Mouse (Mus musculus) hindbrain, postnatal 0 days (tissue): ENCODE results near the gene Cadm1. TPM values are rescaled to one million over a fixed set of nuclear protein-coding genes. Genes with fewer than 3 reads are reported as not detected.

Source experiments
- ATAC-seq: fragments of 200-750 bp; cut with Nextera tagmentation; 2 replicates; pipeline ENCODE4 v1.8.0; 2017; ENCODE audit warnings: mild to moderate bottlenecking, moderate TSS enrichment, moderate library complexity
- DNase-seq: peaks from one replicate; pipeline ENCODE4 v3.0.0-alpha.2; 2015; ENCODE audit warnings: low spot score
- H3K27ac ChIP-seq: fragments of 300-500 bp; sonication (generic); 2 replicates; pipeline ENCODE4 v1.5.1; 2014; ENCODE audit warnings: mild to moderate bottlenecking
- H3K27me3 ChIP-seq: fragments of 300-500 bp; sonication (generic); 2 replicates; pipeline ENCODE4 v1.6.1; 2014; ENCODE audit warnings: low read length, mixed read lengths; ENCODE audit not compliant: insufficient read depth
- H3K36me3 ChIP-seq: fragments of 300-500 bp; sonication (generic); 2 replicates; pipeline ENCODE4 v1.6.1; 2014; ENCODE audit warnings: low read length, mixed read lengths; ENCODE audit not compliant: insufficient read depth
- H3K4me1 ChIP-seq: fragments of 300-500 bp; sonication (generic); 2 replicates; pipeline ENCODE4 v1.6.1; 2014; ENCODE audit warnings: antibody characterized with exemption, low read length, mixed read lengths; ENCODE audit not compliant: insufficient read depth
- H3K4me2 ChIP-seq: fragments of 300-500 bp; sonication (generic); 2 replicates; pipeline ENCODE4 v1.6.1; 2014; ENCODE audit warnings: low read depth, mild to moderate bottlenecking, low read length, moderate library complexity, mixed read lengths
- H3K4me3 ChIP-seq: fragments of 300-500 bp; sonication (generic); 2 replicates; pipeline ENCODE4 v1.5.1; 2014; ENCODE audit warnings: low read length
- H3K9ac ChIP-seq: fragments of 300-500 bp; sonication (generic); replicated peaks from 2 replicates; pipeline ENCODE4 v1.6.1; 2014; ENCODE audit warnings: mild to moderate bottlenecking, low read length, moderate library complexity, mixed read lengths
- H3K9me3 ChIP-seq: fragments of 300-500 bp; sonication (generic); 2 replicates; pipeline ENCODE4 v1.6.1; 2016; ENCODE audit warnings: low read length, mixed read lengths
- CTCF ChIP-seq: IDR thresholded peaks from 2 replicates; pipeline ENCODE4 v1.5.1; 2016; ENCODE audit warnings: antibody characterized with exemption, control low read depth, low read depth
- WGBS: fragments of 180-500 bp; shearing (Covaris S2); extraction: QIAGEN DNeasy Blood & Tissue Kit; methylation state at CpG from one replicate; pipeline ENCODE4 v1.1.7; 2014; 5-methylcytosine and 5-hydroxymethylcytosine counted together
- polyA plus RNA-seq: library from polyadenylated mRNA; unstranded; fragments of >200 nt; fragmentation: Nextera tagmentation; extraction: Ambion mirVana; gene quantifications from 2 replicates; pipeline ENCODE4 v1.2.1, GENCODE M21; 2015
- total RNA-seq: library from RNA; depleted of rRNA; stranded (reverse); fragments of >200 nt; gene quantifications from 2 replicates; pipeline ENCODE4 v1.2.3, GENCODE M21; 2014

Cadm1 gene
- total and polyA plus RNA-seq, 2 experiments from 2014 or later, result 115 to 203 TPM

DNA sequence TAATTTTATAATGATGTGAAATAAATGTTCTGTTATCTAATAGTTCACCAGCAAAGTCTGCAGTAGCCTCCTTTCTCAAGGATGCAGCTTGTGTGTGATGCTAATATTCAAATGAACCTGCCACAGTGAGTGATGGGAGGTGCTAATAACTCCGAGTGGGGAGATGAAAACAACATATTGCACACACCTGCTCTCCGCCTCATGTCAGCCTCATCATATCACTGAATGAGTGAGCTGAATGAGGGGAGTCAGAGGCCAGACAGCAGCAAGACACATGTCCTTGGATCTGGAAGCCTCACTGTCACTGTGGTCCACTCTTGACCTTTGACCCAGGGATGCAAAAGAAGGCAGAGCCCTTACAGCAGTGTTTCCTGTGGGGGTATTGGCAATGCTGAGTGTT lies 156.9 kb downstream of the Cadm1 start:
- TF ChIP-seq CTCF, result no peak
- ATAC-seq (no peak), DNase-seq (no peak)
- 0 out of 2 replicates have a peak, but pooled peaks cover 3% of the 10 kb centered on the region for H3K4me1 ChIP-seq
- no peaks in the 10 kb centered on the region for H3K27me3 ChIP-seq
- H3K4me3 ChIP-seq, result no peak overlapping the region
- H3K9ac ChIP-seq, result no peak overlapping the region
- H3K9me3 ChIP-seq, result no peaks in the 10 kb centered on the region
- no peak overlapping the region for H3K4me2 ChIP-seq
- 69% methylated on average over 2 of the region's 2 CpGs for WGBS
- H3K27ac ChIP-seq, result no peak overlapping the region
- H3K36me3 ChIP-seq, result no peaks in the 10 kb centered on the region

DNA sequence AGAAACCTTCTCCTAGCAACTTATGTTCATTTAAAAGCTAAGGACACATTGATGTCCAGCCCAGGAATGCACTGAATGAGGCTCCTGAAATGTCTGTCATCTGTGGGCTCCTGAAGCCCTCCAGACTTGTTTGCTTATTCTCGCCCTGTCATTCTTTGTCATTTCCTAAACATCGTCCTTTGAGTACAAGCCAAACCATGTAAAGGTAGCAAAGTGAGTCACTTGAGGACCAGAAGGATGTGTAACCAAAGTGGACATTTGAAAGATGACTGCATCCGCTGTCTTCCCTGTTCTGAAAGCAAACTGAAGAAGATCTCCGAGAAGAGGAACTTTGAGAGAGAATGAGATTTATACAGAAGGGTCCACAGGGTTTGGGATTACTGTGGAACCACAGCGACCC lies 157.6 kb downstream of the Cadm1 start:
- H3K9me3 ChIP-seq, result no peaks in the 10 kb centered on the region
- H3K36me3 ChIP-seq, result no peaks in the 10 kb centered on the region
- no peaks in the 10 kb centered on the region for H3K4me1 ChIP-seq
- no peak overlapping the region for H3K9ac ChIP-seq
- H3K4me3 ChIP-seq, result no peak overlapping the region
- no peak for TF ChIP-seq CTCF
- no peaks in the 10 kb centered on the region for H3K27me3 ChIP-seq
- DNase-seq (no peak), ATAC-seq (no peak)
- WGBS, result 87% methylated on average over 5 of the region's 5 CpGs
- no peak overlapping the region for H3K4me2 ChIP-seq
- H3K27ac ChIP-seq, result no peak overlapping the region

DNA sequence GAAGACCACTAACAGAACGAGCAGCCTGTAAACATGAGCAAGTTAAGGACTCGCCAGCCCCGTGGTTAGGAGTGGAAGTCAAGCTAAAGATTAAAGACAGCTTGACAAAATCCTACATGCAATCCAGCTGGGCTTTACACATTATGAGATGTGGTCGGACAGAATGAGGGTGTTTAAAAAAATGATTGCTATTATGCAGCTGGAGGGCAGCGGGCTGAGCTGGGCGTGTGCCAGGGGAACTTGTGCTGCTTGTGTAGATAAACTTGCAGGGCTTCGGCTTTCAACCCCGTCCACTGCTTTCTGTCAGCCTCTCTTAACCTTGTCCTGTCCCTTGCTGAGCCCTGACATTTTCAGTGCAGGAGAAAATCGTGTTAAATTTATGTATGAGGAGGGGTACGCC lies 158.3 kb downstream of the Cadm1 start:
- H3K4me3 ChIP-seq, result no peak overlapping the region
- no peak for DNase-seq
- 35% methylated on average over 10 of the region's 10 CpGs for WGBS

DNA sequence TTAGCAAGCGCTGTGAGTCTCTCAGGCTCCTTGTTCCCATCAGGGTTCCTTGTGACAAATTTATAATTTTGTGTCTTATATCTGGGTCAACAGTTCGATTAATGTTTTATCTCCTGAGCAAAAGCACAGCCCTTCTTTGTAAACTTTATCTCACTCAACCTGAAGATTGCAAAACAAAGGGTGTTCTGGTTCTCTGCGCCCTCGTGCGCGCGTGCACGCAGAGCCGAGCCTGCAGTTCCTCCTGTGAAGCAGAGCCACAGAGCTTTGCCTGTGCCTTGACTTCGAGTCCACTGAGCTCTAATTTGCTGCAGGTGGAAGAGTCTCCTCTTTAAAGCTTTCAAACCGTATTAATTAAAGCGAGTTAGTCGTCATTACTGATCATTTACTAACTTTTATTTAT lies 162.9 kb downstream of the Cadm1 start:
- Histone ChIP-seq H3K4me1 (no peaks in the 10 kb centered on the region), H3K4me2 (no peak overlapping the region), H3K9ac (no peak overlapping the region), H3K36me3 (no peaks in the 10 kb centered on the region), H3K4me3 (no peak overlapping the region), H3K9me3 (no peaks in the 10 kb centered on the region), H3K27me3 (no peaks in the 10 kb centered on the region), H3K27ac (no peak overlapping the region)
- TF ChIP-seq CTCF, result no peak
- DNase-seq (no peak), ATAC-seq (no peak)
- WGBS, result 61% methylated on average over 13 of the region's 13 CpGs

More for the DNA sequence above, 158.3 kb downstream of the Cadm1 start:
- Histone ChIP-seq H3K4me2 (0 out of 2 replicates have a peak overlapping the region, but pooled peaks have one; percentile 10), H3K9ac (no peak overlapping the region), H3K27me3 (no peaks in the 10 kb centered on the region), H3K9me3 (no peaks in the 10 kb centered on the region), H3K36me3 (no peaks in the 10 kb centered on the region), H3K4me1 (no peaks in the 10 kb centered on the region), H3K27ac (no peak overlapping the region)
- TF ChIP-seq CTCF, result no peak
- no peak for ATAC-seq

DNA sequence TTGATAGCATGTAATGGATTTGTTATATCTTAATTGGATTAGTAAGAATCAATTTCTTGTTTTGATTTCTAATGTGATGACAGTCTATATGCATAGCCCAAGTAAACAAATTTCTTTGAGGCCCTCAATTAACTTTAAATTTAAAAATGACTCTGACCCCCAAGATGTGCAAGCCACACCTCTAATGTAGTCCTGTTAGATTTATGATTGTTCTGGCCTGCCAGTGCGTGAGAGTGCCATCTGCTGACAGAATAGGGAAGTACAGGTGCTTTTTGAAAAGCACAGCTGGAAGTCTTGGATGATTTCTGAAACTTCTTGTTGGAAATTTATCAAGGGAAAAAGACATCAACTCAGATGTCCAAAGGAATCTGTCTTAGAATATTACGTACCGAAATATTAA lies 169.1 kb downstream of the Cadm1 start:
- 39% methylated on average over 3 of the region's 3 CpGs for WGBS
- peak; percentile 91 for TF ChIP-seq CTCF
- H3K27me3 ChIP-seq, result no peaks in the 10 kb centered on the region

DNA sequence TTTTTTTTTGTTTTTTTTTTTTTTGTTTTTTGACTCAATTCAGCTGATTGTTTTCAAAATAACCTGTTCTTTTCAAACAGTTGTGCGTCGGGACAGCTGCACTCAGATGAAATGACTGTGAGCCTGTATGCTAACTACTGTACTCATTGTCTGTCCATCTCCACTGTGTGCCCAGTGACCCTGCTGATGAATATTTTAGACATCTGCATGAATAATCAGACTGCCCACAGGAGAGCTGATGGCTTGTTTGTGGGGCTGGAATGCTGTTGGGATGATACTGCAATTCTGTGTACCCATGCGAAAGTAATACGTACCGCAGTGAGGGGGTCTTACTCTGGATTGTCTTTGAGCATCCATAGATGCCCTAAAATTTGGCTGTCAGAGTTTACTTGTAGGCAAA lies 170.0 kb downstream of the Cadm1 start:
- 70% methylated on average over 5 of the region's 5 CpGs for WGBS
- Histone ChIP-seq H3K4me2 (no peak overlapping the region), H3K9ac (no peak overlapping the region), H3K36me3 (no peaks in the 10 kb centered on the region), H3K4me1 (no peaks in the 10 kb centered on the region), H3K4me3 (no peak overlapping the region), H3K9me3 (no peaks in the 10 kb centered on the region), H3K27me3 (no peaks in the 10 kb centered on the region), H3K27ac (no peak overlapping the region)
- no peak for ATAC-seq
- no peak for TF ChIP-seq CTCF
- DNase-seq, result no peak

More for the DNA sequence above, 169.1 kb downstream of the Cadm1 start:
- ATAC-seq (no peak), DNase-seq (peak; percentile 80)
- Histone ChIP-seq H3K9me3 (no peaks in the 10 kb centered on the region), H3K9ac (no peak overlapping the region), H3K4me3 (no peak overlapping the region), H3K27ac (no peak overlapping the region), H3K4me2 (no peak overlapping the region), H3K36me3 (no peaks in the 10 kb centered on the region), H3K4me1 (no peaks in the 10 kb centered on the region)

DNA sequence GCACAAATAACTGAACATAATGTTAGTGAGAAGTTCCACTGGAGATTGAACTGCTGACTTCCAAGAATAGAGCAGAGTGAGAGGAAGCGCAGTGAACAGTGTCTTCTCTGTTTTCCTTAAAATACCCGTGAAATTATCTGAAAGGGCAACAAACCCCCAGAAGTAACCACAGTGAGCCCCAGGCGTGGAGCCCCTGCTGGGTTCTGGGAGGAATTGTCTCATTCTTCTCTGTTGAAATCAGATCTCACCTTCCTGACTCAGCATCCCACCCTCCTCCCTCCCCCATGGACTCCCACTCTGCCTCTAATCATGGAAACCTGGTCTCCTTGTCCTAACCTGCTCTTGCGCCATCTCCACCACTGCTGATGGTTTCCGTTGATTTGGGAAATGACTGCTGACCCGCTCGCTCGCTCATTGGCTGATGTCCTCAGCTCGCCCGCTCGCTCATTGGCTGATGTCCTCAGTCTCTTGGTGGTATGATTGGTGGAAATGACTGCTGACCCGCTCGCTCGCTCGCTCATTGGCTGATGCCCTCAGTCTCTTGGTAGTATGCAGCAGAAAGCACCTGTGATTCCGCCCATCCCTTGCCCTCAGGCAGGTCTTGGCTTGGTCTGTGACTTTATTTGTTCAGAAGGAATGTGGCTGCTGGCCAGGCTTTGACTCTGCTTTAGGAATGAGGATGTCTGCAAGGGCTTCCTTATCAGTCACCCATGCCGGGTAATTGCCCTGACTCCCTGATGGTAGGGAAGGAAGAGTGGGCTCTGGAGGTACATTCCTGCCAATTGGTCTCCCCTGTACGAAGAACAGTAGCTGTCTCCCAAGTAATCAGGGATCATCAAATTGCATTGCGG lies 173.3 kb downstream of the Cadm1 start:
- Histone ChIP-seq H3K27me3 (no peaks in the 10 kb centered on the region), H3K36me3 (no peaks in the 10 kb centered on the region), H3K4me1 (no peaks in the 10 kb centered on the region), H3K27ac (no peak overlapping the region), H3K4me3 (no peak overlapping the region), H3K9ac (no peak overlapping the region), H3K9me3 (no peaks in the 10 kb centered on the region), H3K4me2 (no peak overlapping the region)
- DNase-seq (no peak), ATAC-seq (no peak)
- WGBS, result 90% methylated on average over 19 of the region's 19 CpGs
- TF ChIP-seq CTCF, result no peak
